Mouse (Mus musculus) limb, embryonic 10.5 days (tissue): ENCODE results near the gene Klk1b16. TPM values are rescaled to one million over a fixed set of nuclear protein-coding genes. Genes with fewer than 3 reads are reported as not detected.
"Not testable (repeated sequence)": the region's sequence is repeated elsewhere in the genome, so short reads cannot be mapped to it uniquely, and the experiment has no call there.

Experiments
- DNase-seq: peaks from one replicate; pipeline ENCODE4 v3.0.0-alpha.2; 2017; ENCODE audit warnings: low spot score
- H3K27ac ChIP-seq: fragments of 300-500 bp; sonication (generic); 2 replicates; pipeline ENCODE4 v1.5.1; 2016; ENCODE audit warnings: mild to moderate bottlenecking
- H3K27me3 ChIP-seq: fragments of 300-500 bp; sonication (generic); 2 replicates; pipeline ENCODE4 v1.6.1; 2016; ENCODE audit warnings: low read depth, mild to moderate bottlenecking; ENCODE audit not compliant: poor library complexity, severe bottlenecking
- H3K36me3 ChIP-seq: fragments of 300-500 bp; sonication (generic); 2 replicates; pipeline ENCODE4 v1.6.1; 2016; ENCODE audit warnings: mild to moderate bottlenecking, moderate library complexity
- H3K4me1 ChIP-seq: fragments of 300-500 bp; sonication (generic); 2 replicates; pipeline ENCODE4 v1.6.1; 2016
- H3K4me3 ChIP-seq: fragments of 300-500 bp; sonication (generic); 2 replicates; pipeline ENCODE4 v1.5.1; 2016; ENCODE audit warnings: mild to moderate bottlenecking, moderate library complexity
- H3K9me3 ChIP-seq: fragments of 300-500 bp; sonication (generic); replicated peaks from 2 replicates; pipeline ENCODE4 v1.6.1; 2016; ENCODE audit warnings: mild to moderate bottlenecking
- WGBS: fragments of 180-500 bp; shearing (Covaris S2); methylation state at CpG from one replicate; pipeline ENCODE4 v1.1.7; 2016; 5-methylcytosine and 5-hydroxymethylcytosine counted together
- polyA plus RNA-seq: library from polyadenylated mRNA; unstranded; fragments of >200 nt; fragmentation: Nextera tagmentation; extraction: Ambion mirVana; gene quantifications from 2 replicates; pipeline ENCODE4 v1.2.1, GENCODE M21; 2016

Klk1b16 gene
- polyA plus RNA-seq = not detected in 2 replicates

- Histone ChIP-seq H3K27me3 (no peaks in the 10 kb centered on the region), H3K36me3 (no peaks in the 10 kb centered on the region), H3K27ac (no peak within 1 kb of the TSS), H3K4me1 (no peaks in the 10 kb centered on the region), H3K9me3 (no peaks in the 10 kb centered on the region), H3K4me3 (no peak within 1 kb of the TSS)
- WGBS = 91% methylated on average over 3 of the region's 3 CpGs
- no peak for DNase-seq
Observed at GRCm38 (mm10) chr7:44136467-44136866, at the start of gene Klk1b16. Gene Klk1b16 (plus strand): TSS chr7:44136767.

DNA sequence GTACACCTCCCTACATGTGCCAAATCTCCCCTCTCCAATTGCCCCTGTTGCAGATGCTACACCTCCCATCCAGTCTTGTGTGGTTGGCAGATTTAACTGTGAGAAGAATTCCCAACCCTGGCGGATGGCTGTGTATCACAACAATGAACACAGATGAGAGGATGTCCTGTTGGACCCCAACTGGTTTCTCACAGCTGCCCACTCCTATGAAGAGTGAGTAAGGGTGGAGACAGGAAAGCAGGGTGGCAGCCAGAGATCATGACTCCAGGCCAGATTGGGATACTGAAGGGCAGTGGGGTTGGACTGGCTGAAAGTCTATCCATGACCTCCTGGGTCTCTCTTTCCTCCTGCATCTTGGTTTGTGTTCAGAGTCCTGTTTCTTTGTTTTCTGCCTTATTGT, 40.5 kb upstream of the Klk1b16 start:
- no peak for DNase-seq
- no peak overlapping the region for H3K4me3 ChIP-seq
- H3K27ac ChIP-seq = no peak overlapping the region
- no peaks in the 10 kb centered on the region for H3K27me3 ChIP-seq
- H3K9me3 ChIP-seq = no peaks in the 10 kb centered on the region
- no peaks in the 10 kb centered on the region for H3K36me3 ChIP-seq
- 87% methylated on average over 1 of the region's 1 CpGs for WGBS
- no peaks in the 10 kb centered on the region for H3K4me1 ChIP-seq

DNA sequence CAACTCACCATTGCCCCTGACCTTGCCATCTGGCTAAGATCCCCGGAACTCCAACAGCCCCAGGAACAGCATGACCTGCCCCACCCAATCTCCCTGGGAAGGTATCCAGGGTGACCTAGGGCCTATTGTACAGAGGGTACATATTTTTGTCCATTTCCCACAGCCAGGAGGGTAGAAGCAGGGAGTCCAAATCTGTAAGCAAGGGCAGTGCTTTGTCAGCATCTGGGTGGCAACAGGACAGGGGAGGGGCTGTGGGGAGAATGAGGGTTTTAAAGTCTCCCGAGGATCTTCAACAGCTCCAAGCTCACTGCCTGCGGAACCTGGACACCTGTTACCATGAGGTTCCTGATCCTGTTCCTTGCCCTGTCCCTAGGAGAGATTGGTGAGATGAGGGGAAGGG, 34.5 kb upstream of the Klk1b16 start, which contains the start of gene Klk1b21:
Klk1b21 (plus strand) TSS at position 301 of the 400 bp plus-strand sequence.
- not testable (repeated sequence) for H3K9me3 ChIP-seq, H3K4me3 ChIP-seq, H3K4me1 ChIP-seq, DNase-seq, H3K36me3 ChIP-seq, H3K27ac ChIP-seq, H3K27me3 ChIP-seq
- 69% methylated on average over 3 of the region's 3 CpGs for WGBS

DNA sequence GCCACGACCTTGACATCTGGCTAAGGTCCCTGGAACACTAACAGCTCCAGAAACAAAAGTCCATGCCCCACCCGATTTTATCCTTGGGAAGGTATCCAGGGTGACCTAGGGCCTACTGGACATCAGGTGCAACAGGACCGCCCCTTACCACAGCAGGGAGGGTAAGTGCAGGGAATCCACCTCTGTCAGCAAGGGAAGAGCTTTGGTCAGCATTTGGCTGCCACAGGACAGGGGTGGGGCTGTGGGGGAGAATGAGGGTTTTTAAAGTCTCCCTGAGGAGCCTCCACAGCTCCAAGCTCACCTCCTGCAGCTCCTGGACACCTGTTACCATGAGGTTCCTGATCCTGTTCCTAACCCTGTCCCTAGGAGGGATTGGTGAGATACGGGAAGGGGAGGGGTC, 24.2 kb upstream of the Klk1b16 start, which contains the start of gene Klk1b22:
Klk1b22 (plus strand) TSS at position 301 of the 400 bp plus-strand sequence.
- no peak within 1 kb of the TSS for H3K27ac ChIP-seq
- H3K4me3 ChIP-seq = no peak within 1 kb of the TSS
- no peaks in the 10 kb centered on the region for H3K4me1 ChIP-seq
- DNase-seq = no peak
- H3K36me3 ChIP-seq = no peaks in the 10 kb centered on the region
- WGBS = 72% methylated on average over 4 of the region's 4 CpGs
- no peaks in the 10 kb centered on the region for H3K9me3 ChIP-seq
- H3K27me3 ChIP-seq = no peaks in the 10 kb centered on the region

DNA sequence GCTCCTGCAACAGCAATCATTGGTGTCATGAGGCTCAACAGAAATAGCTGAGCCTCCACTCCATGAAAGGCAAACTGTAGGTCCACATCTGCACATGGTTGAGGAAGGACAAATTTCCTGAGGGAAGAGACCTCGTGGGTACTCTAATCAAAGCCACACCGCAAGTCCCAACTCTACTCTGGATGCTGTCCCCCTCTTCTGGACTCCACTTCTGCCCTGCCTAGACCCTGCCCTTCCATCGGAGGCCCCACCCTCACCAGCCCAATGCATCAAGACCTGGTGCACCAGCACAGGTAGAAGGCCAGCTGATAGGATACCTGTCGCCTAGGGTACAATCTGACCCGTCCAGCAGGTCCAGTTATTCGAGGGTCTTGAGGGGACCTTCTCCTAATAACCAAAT, 13.1 kb upstream of the Klk1b16 start:
- no peaks in the 10 kb centered on the region for H3K9me3 ChIP-seq
- H3K27ac ChIP-seq = no peak overlapping the region
- no peaks in the 10 kb centered on the region for H3K27me3 ChIP-seq
- DNase-seq = no peak
- no peaks in the 10 kb centered on the region for H3K36me3 ChIP-seq
- H3K4me1 ChIP-seq = no peaks in the 10 kb centered on the region
- WGBS = 88% methylated on average over 6 of the region's 6 CpGs
- H3K4me3 ChIP-seq = no peak overlapping the region

GRCm38 (mm10) chr7:44179299-44180045, 42.9 kb downstream of the Klk1b16 start:
- no peaks in the 10 kb centered on the region for H3K36me3 ChIP-seq
- no peak overlapping the region for H3K27ac ChIP-seq
- no peaks in the 10 kb centered on the region for H3K4me1 ChIP-seq
- no peaks in the 10 kb centered on the region for H3K9me3 ChIP-seq
- no peaks in the 10 kb centered on the region for H3K27me3 ChIP-seq
- WGBS = 81% methylated on average over 9 of the region's 9 CpGs
- no peak overlapping the region for H3K4me3 ChIP-seq
- DNase-seq = no peak

DNA sequence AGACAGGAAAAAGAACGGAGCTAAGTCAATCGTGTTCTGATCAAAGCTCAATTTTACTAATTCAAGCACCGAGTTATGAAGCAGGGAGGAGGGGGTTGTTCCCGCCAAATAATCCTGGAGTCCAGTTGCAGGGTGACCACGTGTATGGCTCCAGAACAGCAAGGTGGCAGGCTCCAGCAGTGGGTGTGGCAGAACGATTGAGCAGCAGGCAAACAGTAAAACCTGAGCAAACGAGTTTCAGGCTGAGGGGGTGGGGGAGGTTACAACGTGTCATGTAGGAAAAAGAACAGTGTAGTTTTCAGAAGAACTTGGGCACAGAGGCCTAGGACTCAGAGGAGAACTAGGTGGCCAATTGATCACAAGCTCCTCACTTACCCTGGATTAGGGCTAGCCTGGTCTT, 49.9 kb downstream of the Klk1b16 start:
- not testable (repeated sequence) for H3K4me1 ChIP-seq, DNase-seq, H3K9me3 ChIP-seq, H3K27me3 ChIP-seq, H3K27ac ChIP-seq, H3K36me3 ChIP-seq, H3K4me3 ChIP-seq
- WGBS = 71% methylated on average over 8 of the region's 8 CpGs

GRCm38 (mm10) chr7:44187936-44188335, 51.4 kb downstream of the Klk1b16 start, which contains the start of gene Klk1b24:
Gene Klk1b24 (plus strand): TSS chr7:44188236.
- H3K27ac ChIP-seq, H3K9me3 ChIP-seq, DNase-seq, H3K4me1 ChIP-seq, H3K4me3 ChIP-seq, H3K27me3 ChIP-seq, H3K36me3 ChIP-seq: not testable (repeated sequence)

Other genes starting within 250 kb of the Klk1b16 start
- 0.18 TPM in 1 of 2 replicates, not detected in the other for gene Klk15, start 203.0 kb upstream of the Klk1b16 start, polyA plus RNA-seq
- not detected in 2 replicates for gene Klk1b8, start 186.1 kb upstream of the Klk1b16 start, polyA plus RNA-seq
- gene Klk1b1, start 170.0 kb upstream of the Klk1b16 start, polyA plus RNA-seq = not detected in 2 replicates
- not detected in 2 replicates for gene Klk1b9, start 160.7 kb upstream of the Klk1b16 start, polyA plus RNA-seq
- gene Klk1b11, start 140.9 kb upstream of the Klk1b16 start, polyA plus RNA-seq = not detected in 2 replicates
- gene Klk1b26, start 124.6 kb upstream of the Klk1b16 start, polyA plus RNA-seq = not detected in 2 replicates
- not detected in 2 replicates for gene Klk1b27, start 84.5 kb upstream of the Klk1b16 start, polyA plus RNA-seq
- not detected in 2 replicates for gene Klk1b21, start 34.4 kb upstream of the Klk1b16 start, polyA plus RNA-seq
- gene Klk1b22, start 24.1 kb upstream of the Klk1b16 start, polyA plus RNA-seq = not detected in 2 replicates
- not detected in 2 replicates for gene Klk1b24, start 51.5 kb downstream of the Klk1b16 start, polyA plus RNA-seq
- gene Klk1b3, start 61.4 kb downstream of the Klk1b16 start, polyA plus RNA-seq = not detected in 2 replicates
- gene Klk1b4, start 70.7 kb downstream of the Klk1b16 start, polyA plus RNA-seq = not detected in 2 replicates
- gene Klk1b5, start 79.2 kb downstream of the Klk1b16 start, polyA plus RNA-seq = not detected in 2 replicates
- not detected in 2 replicates for gene Klk1, start 88.6 kb downstream of the Klk1b16 start, polyA plus RNA-seq
- not detected in 2 replicates for gene Gm36864, start 99.4 kb downstream of the Klk1b16 start, polyA plus RNA-seq
- 0.88 and 1.1 TPM in 2 replicates for gene 1700028J19Rik, start 109.9 kb downstream of the Klk1b16 start, polyA plus RNA-seq
- gene 2410002F23Rik, start 110.0 kb downstream of the Klk1b16 start, polyA plus RNA-seq = 179 and 220 TPM in 2 replicates
- 0.15 and 0.18 TPM in 2 replicates for gene Acp4, start 120.6 kb downstream of the Klk1b16 start, polyA plus RNA-seq
- gene Gm15517, start 124.7 kb downstream of the Klk1b16 start, polyA plus RNA-seq = not detected in 2 replicates
- 1.1 and 1.7 TPM in 2 replicates for gene Clec11a, start 170.1 kb downstream of the Klk1b16 start, polyA plus RNA-seq
- 0.31 and 0.40 TPM in 2 replicates for gene Shank1, start 173.5 kb downstream of the Klk1b16 start, polyA plus RNA-seq
- 1.1 and 1.9 TPM in 2 replicates for gene Syt3, start 247.3 kb downstream of the Klk1b16 start, polyA plus RNA-seq
- 0.50 and 0.68 TPM in 2 replicates for gene 1700008O03Rik, start 249.1 kb downstream of the Klk1b16 start, polyA plus RNA-seq